Mouse (Mus musculus): Measurements from ENCODE around the gene Gm5617.
A peak's percentile ranks its signal among the peaks of the same experiment; 100 is the strongest.
"Not testable (repeated sequence)": the region's sequence is repeated elsewhere in the genome, so short reads cannot be mapped to it uniquely, and the experiment has no call there.

Gm5617 gene

DNA sequence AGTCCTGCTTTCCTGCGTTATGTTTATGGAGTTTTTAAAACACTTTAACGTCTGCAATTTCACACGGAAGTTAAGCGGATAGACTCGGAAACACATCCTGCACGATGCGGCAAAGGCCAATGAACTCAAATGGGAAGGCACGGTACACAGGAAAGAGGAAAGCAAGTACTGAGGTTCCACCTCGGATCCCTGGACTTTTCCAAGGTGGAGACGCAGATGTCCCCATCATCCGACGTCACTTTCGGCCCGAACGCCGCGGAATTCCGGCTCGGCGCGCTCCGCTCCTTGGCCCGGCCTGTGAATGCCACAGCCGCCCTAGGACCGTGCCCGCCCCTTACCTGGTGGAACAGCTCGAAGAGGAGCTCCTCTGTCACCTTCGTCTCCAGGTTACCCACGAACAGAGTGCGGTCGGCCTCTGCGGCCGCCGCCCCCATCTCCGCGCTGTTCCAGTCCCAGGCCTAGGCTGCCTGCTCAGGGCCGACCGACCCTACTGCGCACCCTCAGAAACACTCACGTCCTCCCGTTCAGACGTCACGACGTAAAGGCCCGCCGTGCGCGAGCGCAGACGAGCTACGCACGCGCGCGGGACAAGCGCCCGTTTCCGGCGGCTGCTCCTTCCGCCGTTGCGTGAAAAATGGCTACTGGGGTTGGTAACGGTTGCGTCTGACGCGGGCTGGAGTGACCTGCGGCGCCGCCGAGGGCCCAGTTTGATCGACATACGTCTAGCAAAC lies at the start of gene Gm5617, which contains the start of gene Rbm7:
Gene Gm5617 (plus strand): TSS at position 626 of the 731 bp plus-strand sequence.
Gene Rbm7 (minus strand): TSS at position 483 of the 731 bp plus-strand sequence.
- DNase-seq (ENCODE audit: extremely low spot score, low spot score) = peak; percentile 93

DNA sequence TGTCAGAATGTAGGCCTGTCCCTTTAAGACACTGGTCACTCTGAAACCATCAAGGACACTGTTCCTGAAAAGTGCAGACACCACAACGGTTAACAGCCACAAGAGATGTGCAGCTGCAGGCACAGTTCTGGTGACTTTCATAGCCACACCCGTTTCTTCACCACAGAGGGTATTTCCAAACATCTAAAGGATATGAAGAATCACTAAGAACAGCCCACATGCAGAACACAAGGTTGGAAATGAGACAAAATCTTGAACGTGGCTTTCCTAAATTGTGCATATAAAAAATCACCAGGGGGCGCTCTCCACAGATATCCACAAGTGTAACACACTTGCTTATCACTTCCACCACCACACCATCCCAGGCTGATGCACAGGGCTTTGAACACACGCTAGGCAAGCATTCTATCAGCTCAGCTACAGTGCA lies 47.4 kb upstream of the Gm5617 start:
- no peak for DNase-seq (ENCODE audit: extremely low spot score, low spot score)

DNA sequence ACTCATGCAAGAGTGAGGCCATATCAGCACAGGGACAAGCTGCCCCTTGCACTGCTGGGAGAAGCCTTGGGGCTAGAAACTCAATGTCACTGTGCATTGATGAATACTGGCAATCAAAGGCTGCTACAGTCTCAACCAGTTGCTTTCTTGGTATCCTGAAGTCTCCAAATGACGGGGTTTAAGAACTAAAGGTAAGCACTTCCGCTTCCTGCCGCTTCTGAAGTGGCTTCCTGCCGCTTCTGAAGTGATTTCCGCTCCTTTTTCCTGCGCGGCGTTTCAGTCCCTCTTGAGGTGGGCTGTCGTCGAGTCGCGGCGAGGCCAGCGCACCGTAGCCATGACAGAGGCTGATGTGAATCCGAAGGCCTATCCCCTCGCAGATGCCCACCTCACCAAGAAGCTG lies 45.2 kb upstream of the Gm5617 start:
- DNase-seq (ENCODE audit: extremely low spot score, low spot score) = no peak

DNA sequence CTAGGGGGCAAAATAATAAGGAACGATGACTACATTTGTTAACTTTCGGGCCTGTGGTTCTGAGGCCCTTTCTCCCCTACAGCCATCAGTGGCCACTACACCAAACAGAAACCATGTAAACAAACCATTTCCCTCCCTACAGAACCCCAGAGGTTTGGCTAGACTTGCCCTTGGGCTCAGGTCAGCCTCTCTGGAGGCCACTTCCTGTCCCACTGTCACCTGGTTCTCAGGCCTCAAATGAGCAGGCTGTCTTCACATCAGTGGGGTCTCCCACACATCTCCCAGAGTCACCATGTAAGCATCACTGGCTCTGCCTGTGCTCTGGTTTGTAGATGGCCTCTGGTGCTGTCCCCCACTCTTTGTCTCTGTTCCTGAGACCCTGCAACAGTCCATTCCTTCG lies 39.3 kb upstream of the Gm5617 start:
- DNase-seq (ENCODE audit: extremely low spot score, low spot score) = no peak

DNA sequence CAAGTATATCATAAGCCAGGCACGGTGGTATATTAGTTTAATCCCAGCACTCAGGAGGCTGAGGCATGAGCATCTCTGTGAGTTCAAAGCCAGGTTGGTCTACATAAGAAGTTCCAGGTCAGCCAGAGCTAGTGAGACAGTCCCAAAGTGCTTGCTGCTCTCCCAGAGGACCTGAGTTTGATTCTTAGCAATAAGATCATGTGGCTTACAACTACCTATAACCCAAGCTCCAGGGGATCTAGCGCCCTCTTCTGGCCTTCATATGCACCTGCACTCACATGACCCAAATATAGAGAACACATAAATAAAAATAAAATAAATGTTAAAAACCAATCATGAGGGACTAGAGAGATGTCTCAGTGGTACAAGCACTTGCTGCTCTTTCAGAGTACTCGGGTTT lies 36.4 kb upstream of the Gm5617 start:
- DNase-seq (ENCODE audit: extremely low spot score, low spot score) = no peak

DNA sequence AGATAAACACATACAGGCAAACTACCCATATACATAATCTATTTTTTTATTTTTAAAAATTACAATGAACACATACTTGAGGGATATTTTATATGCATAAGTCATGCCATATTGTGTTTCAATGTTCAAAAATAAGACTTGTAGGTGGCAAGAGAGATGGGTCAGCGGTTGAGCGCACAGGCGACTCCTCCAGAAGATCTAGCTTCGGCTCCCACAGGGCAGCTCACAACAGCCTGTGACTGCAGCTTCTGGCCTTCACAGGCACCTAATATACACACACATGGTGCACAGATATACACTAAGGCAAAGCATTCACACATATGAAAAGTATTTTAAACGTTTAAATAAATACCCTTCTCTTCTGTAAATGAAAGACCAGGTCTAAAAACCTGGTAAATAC lies 35.9 kb upstream of the Gm5617 start:
- no peak for DNase-seq (ENCODE audit: extremely low spot score, low spot score)

DNA sequence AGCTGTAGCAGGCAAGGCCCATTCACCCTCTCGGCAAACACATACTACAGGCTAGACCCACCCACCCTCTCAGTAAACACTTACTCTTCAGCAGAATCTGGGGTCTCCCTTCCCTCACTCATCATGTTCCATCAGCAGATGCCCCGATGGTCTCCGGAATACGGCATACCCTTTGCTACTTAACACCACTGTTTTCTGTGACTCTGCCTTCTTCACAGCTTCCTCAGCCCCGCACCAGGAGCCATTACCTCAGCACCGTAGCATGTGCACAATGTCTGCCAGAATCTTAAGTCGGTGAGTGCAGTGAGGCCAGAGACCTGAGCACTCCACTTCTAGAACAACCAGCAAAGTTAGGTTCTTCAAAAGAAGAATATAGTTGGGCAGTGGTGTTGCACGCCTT lies 34.5 kb upstream of the Gm5617 start:
- no peak for DNase-seq (ENCODE audit: extremely low spot score, low spot score)

DNA sequence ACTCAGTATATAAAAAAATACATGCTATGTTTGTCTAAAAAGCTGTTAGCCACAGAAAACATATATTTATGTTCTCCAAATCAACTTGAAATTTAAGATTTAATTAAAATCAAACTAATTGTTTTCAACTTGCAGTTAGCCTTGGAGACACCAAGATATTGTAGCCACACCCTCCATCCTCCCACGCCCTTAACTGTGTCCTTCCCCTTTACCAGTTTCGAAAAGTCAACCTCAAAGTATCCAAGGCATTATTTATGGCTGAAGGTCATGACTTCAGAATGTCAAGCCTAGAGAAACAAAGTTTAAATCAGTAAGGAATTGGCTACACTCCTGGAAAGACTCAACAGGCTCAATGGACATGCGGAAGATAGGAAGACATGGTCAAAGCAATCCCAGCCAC lies 33.7 kb upstream of the Gm5617 start:
- DNase-seq (ENCODE audit: extremely low spot score, low spot score) = no peak

DNA sequence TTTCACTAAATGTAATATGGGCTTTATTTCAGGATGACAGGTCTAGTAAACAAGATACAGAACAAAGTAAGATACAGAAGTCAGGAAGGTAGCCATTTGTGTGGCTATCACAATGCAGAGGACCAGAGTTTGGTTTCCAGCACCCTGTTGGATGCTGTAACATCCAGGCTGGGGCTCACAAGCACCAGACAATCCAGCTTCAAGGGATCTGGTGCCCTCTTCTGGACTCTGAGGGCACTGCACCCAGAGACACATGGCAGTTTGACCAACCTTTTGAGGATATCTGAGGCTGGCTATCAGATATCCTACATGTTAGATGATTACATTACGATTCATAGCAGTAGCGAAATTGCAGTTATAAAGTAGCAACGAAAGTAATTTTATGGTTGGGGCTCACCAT lies 29.6 kb upstream of the Gm5617 start:
- no peak for DNase-seq (ENCODE audit: extremely low spot score, low spot score)

DNA sequence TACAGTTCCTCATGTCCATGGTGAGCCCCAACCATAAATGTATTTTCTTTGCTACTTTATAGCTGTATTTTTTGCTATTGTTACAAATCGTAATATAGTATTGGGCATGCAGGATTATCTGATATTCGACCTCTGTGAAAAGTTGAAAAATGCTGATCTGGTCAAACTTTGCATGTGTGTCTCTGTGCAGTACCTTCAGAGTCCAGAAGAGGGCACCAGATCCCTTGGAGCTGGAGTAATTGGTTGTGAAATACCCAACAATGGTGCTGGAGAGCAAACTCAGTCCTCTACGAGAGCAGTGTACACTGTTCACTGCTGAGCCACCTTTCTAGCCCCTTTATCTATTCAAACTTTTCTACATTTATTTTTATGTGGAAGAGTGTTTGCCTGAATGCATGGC lies 28.4 kb upstream of the Gm5617 start:
- peak; percentile 68 for DNase-seq (ENCODE audit: extremely low spot score, low spot score)

DNA sequence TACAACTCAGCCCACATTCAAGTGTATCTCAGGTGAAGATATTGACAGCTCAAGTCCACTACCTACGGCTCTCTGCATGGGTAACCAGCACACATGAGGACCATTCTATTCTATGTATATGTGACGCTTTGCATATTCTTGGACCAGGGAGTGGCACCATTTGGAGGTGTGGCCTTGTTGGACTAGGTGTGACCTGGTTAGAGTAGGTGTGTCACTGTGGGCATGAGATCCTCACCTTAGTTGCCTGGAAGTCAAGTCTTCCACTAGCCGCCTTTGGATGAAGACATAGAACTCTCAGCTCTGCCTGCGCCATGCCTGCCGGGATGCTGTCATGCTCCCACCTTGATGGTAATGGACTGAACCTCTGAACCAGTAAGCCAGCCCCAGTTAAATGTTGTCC lies 27.8 kb upstream of the Gm5617 start:
- DNase-seq (ENCODE audit: extremely low spot score, low spot score) = not testable (repeated sequence)

DNA sequence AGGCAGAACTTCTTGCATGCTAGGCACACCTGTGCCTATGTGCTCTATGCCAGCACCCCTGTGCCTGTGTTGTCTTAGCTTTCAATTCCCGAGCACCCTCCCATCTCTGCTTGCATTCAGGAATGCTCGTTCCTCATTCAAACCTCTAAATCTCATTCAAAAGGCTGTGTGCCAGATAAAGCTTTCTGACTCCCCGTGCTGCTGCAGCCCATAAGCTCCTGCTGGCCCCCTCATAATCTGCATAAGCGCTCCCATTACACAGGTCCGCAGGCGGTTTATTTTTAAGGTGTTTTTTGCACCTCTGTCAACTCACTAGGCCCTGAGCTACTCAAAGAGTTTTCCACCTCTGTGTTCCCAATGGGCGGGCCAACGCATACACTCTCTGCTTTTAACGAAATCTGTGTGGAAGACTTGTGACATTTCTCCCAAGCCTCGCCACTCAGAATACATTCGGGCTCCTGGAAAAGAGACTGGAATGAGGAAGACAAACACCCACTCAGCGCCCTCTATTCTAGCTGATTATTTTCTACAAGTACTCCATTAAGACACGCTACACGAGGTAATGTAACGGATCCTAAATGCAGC lies 22.7 kb upstream of the Gm5617 start:
- DNase-seq (ENCODE audit: extremely low spot score, low spot score) = no peak

DNA sequence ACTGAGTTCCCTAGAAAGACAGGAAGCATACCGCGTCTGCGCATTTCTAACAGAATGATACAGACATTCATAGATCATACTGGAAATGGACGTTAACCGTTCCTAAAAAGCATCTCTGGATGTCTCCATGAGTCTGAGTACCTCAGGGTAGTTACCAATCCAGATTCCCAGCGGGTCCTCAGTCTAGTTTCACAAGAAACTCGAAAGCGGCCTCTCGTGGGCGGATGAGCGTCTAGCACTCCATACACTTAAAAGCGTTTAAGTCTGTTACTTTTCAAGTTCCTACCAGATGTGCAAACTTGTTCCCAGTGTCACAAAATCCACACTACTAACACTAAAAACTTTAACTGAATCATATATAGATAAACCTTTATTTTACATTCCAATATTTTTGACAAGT lies 22.1 kb upstream of the Gm5617 start:
- DNase-seq (ENCODE audit: extremely low spot score, low spot score) = no peak

DNA sequence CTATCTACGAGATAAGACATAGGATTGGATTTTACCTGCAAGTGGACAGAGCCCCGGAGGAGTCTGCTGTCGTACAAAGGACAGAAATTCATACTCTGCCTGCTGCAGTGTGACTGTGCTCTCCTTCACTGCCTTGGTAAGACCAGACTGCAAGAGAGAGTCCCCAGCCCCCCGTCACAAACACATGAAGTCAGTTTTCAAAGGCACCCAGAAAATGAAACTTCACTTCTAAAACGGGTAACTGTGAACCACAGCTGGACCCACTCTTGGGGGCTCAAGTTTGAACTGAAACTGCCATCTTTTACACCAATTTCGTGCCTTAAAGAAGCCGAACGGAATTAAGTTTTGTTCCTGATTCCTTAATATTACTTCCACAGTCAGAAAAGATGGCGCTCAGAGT lies 20.9 kb upstream of the Gm5617 start:
- DNase-seq (ENCODE audit: extremely low spot score, low spot score) = no peak

DNA sequence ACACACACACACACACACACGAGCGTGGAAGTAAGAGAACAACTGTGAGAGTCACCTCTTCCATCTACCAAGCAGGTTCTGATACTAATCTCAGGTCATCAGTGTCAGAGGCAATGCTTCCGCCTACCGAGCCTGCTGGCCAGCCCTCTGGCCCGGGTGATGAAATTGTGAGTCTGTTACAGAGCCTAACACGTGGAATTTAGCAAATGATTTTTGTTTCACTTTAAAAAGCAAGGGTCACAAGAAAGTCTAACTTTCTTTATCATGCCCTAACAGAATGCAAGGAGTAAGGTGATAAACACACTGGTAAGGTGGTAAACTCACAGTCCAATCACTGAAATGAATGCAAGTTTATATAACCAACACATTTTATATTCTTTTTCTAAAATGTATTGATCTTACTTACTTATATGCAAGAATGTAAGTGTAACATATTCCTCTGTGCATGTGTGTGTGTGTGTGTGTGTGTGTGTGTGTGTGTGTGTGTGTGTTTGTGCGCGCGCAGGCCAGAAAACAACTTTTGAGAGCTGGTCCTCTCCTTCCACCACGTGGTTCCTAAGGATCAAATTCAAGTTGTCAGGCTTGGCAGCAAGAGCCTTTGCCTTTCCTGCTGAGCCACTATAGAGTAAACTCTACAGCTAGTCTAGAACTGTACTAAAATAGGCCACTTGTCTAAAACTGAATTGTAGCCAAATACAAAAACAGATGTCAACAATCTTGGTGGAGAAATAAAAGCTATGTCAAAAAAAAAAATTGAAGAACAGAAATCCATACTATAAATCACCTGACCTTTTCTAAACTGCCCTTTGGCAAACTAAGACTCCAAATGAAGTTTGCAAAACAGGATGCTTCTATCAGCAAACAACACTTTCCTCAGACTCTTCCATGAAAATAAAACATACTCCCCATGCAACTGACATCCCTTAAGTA lies 18.7 kb upstream of the Gm5617 start:
- no peak for DNase-seq (ENCODE audit: extremely low spot score, low spot score)

DNA sequence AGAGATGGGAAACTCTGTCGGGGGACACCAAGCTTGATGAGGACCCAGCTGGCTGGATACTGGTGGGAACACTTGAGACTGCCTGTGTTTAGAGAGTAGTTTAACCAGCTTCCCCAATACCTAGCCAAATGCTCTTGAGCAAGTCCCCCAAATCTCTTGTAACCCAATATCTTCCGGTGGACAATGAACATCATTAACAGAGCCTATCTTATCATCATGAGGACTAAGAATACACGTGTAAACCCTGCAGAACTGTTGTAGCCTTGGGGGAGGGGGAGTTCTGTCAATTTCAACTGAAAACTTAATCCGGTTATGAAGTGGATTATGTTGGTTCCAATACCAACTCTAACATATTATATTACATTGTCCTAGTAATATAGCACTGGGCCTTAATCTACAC lies 16.4 kb upstream of the Gm5617 start:
- DNase-seq (ENCODE audit: extremely low spot score, low spot score) = no peak

DNA sequence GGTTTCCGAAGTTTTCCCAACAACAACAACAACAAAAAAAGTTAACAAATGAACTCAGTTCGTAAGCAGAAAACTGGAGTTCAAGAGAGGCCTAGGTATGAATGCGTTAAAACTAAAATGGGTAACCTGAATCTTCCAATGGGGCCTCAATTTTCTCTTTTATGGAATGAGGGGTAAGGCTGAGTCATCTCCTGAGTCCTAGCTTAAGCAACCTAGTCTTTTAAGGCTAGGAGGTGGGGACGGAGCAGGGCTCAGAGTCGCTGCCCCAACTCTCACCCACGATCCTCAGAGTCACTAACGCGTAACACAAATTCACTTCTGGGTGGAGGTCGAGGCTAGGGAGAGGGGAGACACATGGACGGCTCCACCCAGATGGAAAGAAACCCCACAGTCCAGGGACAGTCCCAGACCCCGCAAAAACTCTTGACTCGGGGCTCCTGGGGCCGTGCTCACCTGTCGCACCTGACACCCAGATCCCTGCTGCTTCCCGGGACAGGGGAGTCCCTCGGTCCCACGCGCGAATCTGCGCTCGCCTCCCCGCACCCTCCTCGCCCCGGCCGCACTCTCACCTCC lies 15.3 kb upstream of the Gm5617 start:
- no peak for DNase-seq (ENCODE audit: extremely low spot score, low spot score)

DNA sequence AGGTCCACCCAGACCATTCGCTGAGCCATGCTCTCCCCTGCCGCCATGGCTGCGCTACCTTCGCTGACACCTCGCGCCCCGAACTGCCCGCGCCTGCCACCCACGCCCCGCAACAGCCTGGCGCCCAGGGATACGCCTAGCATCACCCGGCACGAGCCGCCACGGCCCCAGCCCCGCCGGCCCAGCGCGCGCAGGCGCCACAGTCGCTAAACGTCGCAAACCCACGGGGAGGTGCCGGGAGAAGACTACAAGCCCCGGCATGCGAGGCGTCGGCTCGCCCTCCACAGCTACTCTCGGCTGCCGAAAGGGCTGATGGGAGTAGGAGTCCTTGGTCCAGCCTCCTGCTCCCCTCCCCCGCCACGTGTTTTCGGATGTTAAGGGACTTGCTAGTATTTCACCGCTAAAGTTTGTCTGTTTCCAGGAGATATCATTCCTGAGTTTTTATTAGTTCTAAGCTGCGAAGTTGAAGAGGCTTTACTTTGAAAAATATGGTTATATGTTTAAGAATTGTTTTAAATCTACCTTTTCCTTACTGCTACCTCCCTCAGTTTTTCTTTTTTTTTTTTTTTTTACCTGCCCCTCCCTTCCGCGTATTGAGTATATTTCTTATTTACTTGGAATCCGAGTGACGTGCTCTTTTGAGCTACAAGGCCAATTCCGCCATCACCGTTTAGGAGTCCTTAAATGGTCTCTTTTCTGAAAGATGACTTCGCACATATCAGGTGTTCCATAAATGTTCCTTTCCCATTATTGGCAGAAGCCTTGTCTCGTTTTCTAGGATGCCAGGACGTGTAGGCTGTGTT lies 14.6 kb upstream of the Gm5617 start, which contains the start of gene Rexo2:
Gene Rexo2 (minus strand): TSS at position 213 of the 803 bp plus-strand sequence.
- DNase-seq (ENCODE audit: extremely low spot score, low spot score) = peak; percentile 91

DNA sequence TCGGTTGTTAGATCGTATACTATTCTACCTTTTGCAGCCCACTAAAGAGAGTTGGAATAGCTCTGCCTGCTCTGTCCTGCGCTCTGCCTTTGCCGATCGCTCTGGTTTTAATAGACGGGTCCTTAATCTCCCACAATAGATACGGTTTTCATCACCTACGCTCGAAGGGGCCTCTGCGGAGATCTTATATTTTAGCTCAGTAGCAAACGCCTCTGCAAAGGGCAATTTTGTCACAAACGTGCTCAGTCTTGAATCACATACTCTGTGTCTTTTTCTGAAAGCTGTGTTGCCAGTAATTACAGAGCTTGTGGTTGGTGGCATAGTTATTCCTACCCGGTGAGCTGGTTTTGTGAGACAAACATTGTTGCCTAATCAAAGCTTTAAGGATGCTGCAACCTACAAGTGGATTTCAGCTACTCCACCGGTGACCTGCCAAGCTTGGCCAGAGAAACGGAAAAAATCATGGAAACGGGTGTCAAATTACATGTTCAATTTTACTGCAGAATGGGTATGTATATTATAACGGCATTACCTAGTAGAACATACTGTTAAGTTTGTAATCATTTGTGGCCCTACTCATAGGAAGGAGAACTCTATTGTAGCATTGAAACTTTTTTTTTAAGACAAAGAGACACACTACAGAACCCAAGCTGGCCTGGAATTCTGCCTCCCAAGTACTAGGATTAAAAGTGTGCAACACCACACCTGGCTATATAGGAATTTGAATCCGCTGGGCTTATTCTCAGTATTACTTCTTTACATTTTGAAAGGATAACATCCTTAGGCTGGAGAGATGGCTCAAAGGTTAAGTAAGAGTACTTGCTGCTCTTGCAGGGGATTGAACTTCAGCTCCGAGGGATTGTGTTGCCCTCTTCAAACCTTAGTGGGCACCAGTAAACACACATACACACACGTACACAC lies 13.8 kb upstream of the Gm5617 start:
- peak; percentile 40 for DNase-seq (ENCODE audit: extremely low spot score, low spot score)

DNA sequence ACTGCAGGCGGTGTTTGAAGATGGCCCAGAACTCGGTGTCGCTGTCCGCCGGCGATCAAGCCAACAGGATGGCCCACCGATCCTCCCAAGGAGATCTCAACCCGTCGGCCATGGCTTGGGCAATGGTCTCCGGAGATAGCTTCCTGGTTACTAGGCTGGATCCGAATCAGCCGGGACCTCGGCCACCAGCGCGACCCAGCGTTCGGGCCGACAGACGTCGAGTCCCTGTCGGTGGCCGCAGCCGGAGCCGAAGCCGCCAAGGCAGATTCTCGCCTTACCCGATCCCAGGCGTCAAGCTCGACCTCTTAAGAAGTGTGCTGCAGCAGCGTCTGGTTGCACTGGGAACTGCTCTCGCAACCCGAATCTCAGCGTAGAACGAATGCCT lies 298 bp downstream of the Gm5617 start:
- no peak for DNase-seq (ENCODE audit: extremely low spot score, low spot score)

Measured in neural tube, embryonic 10.5 days (tissue).